Mouse (Mus musculus) thymus, postnatal 0 days (tissue): ENCODE measurements at regions not wholly inside any gene's neighbourhood (a gene's known extent, or its start where the extent isn't known, plus 50 kb on each side); places are given as distances from the start of the nearest gene placed in this dataset.
A peak's percentile ranks its signal among the peaks of the same experiment; 100 is the strongest.

ENCODE experiments used
- DNase-seq: peaks from one replicate; pipeline ENCODE4 v3.0.0-alpha.2; 2015; ENCODE audit warnings: low spot score

GRCm38 (mm10) chr9:112992937-112993336, 715.1 kb downstream of the Pdcd6ip start:
- no peak for DNase-seq

GRCm38 (mm10) chr9:112983353-112983752, 724.7 kb downstream of the Pdcd6ip start:
- DNase-seq, result no peak

- DNase-seq, result no peak
These were observed 715.8 kb upstream of the Arpp21 start for GRCm38 (mm10) chr9:112951567-112951966.

- no peak for DNase-seq
These were observed 714.3 kb upstream of the Arpp21 start for GRCm38 (mm10) chr9:112950056-112950455.

GRCm38 (mm10) chr9:112938781-112939180, 703.0 kb upstream of the Arpp21 start:
- DNase-seq, result no peak

GRCm38 (mm10) chr9:112909311-112910101, 673.8 kb upstream of the Arpp21 start:
- DNase-seq, result no peak

- DNase-seq, result no peak
These were observed 670.2 kb upstream of the Arpp21 start for GRCm38 (mm10) chr9:112905955-112906354.

- DNase-seq, result no peak
These were observed 629.2 kb upstream of the Arpp21 start for GRCm38 (mm10) chr9:112864921-112865320.

- DNase-seq, result no peak
These were observed 625.4 kb upstream of the Arpp21 start for GRCm38 (mm10) chr9:112861136-112861535.

GRCm38 (mm10) chr9:112860307-112860893, 624.7 kb upstream of the Arpp21 start:
- no peak for DNase-seq

- no peak for DNase-seq
These were observed 605.7 kb upstream of the Arpp21 start for GRCm38 (mm10) chr9:112841473-112841872.

GRCm38 (mm10) chr9:112839071-112839793, 603.5 kb upstream of the Arpp21 start:
- no peak for DNase-seq

GRCm38 (mm10) chr9:112837563-112837962, 601.8 kb upstream of the Arpp21 start:
- no peak for DNase-seq

- DNase-seq, result no peak
These were observed 598.9 kb upstream of the Arpp21 start for GRCm38 (mm10) chr9:112834441-112835245.

- DNase-seq, result no peak
These were observed 595.4 kb upstream of the Arpp21 start for GRCm38 (mm10) chr9:112831102-112831501.

GRCm38 (mm10) chr9:112828602-112829001, 592.9 kb upstream of the Arpp21 start:
- DNase-seq, result no peak

GRCm38 (mm10) chr9:112826592-112826991, 590.9 kb upstream of the Arpp21 start:
- no peak for DNase-seq

GRCm38 (mm10) chr9:112821940-112822339, 586.2 kb upstream of the Arpp21 start:
- DNase-seq, result no peak

- peak; percentile 4 for DNase-seq
These were observed 576.2 kb upstream of the Arpp21 start for GRCm38 (mm10) chr9:112811946-112812345.

GRCm38 (mm10) chr9:112799583-112800220, 564.0 kb upstream of the Arpp21 start:
- no peak for DNase-seq

- DNase-seq, result no peak
These were observed 557.8 kb upstream of the Arpp21 start for GRCm38 (mm10) chr9:112793537-112793936.
